Mouse (Mus musculus) neural tube, embryonic 12.5 days (tissue): ENCODE measurements at regions not wholly inside any gene's neighbourhood (a gene's known extent, or its start where the extent isn't known, plus 50 kb on each side); places are given as distances from the start of the nearest gene placed in this dataset.

Experiments
- ATAC-seq: fragments of 200-750 bp; cut with Nextera tagmentation; 2 replicates; pipeline ENCODE4 v1.8.0; 2017; ENCODE audit warnings: low read depth, mild to moderate bottlenecking, moderate TSS enrichment, moderate library complexity; ENCODE audit not compliant: low FRiP score
- H3K27ac ChIP-seq: fragments of 300-500 bp; sonication (generic); 2 replicates; pipeline ENCODE4 v1.5.1; 2016
- H3K27me3 ChIP-seq: fragments of 300-500 bp; sonication (generic); replicated peaks from 2 replicates; pipeline ENCODE4 v1.6.1; 2016; ENCODE audit warnings: mild to moderate bottlenecking
- H3K36me3 ChIP-seq: fragments of 300-500 bp; sonication (generic); 2 replicates; pipeline ENCODE4 v1.6.1; 2016; ENCODE audit warnings: mild to moderate bottlenecking
- H3K4me1 ChIP-seq: fragments of 300-500 bp; sonication (generic); 2 replicates; pipeline ENCODE4 v1.6.1; 2016
- H3K4me2 ChIP-seq: fragments of 300-500 bp; sonication (generic); replicated peaks from 2 replicates; pipeline ENCODE4 v1.6.1; 2016; ENCODE audit warnings: mild to moderate bottlenecking
- H3K4me3 ChIP-seq: fragments of 300-500 bp; sonication (generic); 2 replicates; pipeline ENCODE4 v1.5.1; 2016
- H3K9ac ChIP-seq: fragments of 300-500 bp; sonication (generic); 2 replicates; pipeline ENCODE4 v1.6.1; 2016; ENCODE audit warnings: mild to moderate bottlenecking
- H3K9me3 ChIP-seq: fragments of 300-500 bp; sonication (generic); 2 replicates; pipeline ENCODE4 v1.6.1; 2016; ENCODE audit warnings: mild to moderate bottlenecking
- WGBS: fragments of 180-500 bp; shearing (Covaris S2); methylation state at CpG from one replicate; pipeline ENCODE4 v1.1.7; 2016; 5-methylcytosine and 5-hydroxymethylcytosine counted together

- Histone ChIP-seq H3K4me1 (peaks cover under 1% of the 10 kb centered on the region), H3K4me2 (no peak overlapping the region), H3K27me3 (no peaks in the 10 kb centered on the region), H3K9ac (no peak overlapping the region), H3K4me3 (no peak overlapping the region), H3K9me3 (no peaks in the 10 kb centered on the region), H3K36me3 (no peaks in the 10 kb centered on the region), H3K27ac (no peak overlapping the region)
- no peak for ATAC-seq
- WGBS = 92% methylated on average over 2 of the region's 2 CpGs
Observed at GRCm38 (mm10) chr6:54754810-54755209, 61.9 kb upstream of the Znrf2 start.

GRCm38 (mm10) chr6:54757511-54757911 is 59.2 kb upstream of the Znrf2 start:
- 62% methylated on average over 5 of the region's 5 CpGs for WGBS
- ATAC-seq = no peak
- H3K4me2 ChIP-seq = no peak overlapping the region
- H3K27me3 ChIP-seq = 0 out of 2 replicates have a peak, but pooled peaks cover 4% of the 10 kb centered on the region
- H3K9me3 ChIP-seq = no peaks in the 10 kb centered on the region
- no peak overlapping the region for H3K27ac ChIP-seq
- no peak overlapping the region for H3K4me3 ChIP-seq
- H3K9ac ChIP-seq = no peak overlapping the region
- H3K36me3 ChIP-seq = no peaks in the 10 kb centered on the region
- peaks cover 10% of the 10 kb centered on the region for H3K4me1 ChIP-seq

- no peaks in the 10 kb centered on the region for H3K9me3 ChIP-seq
- H3K27ac ChIP-seq = no peak overlapping the region
- peaks cover 10% of the 10 kb centered on the region for H3K4me1 ChIP-seq
- 19% methylated on average over 2 of the region's 2 CpGs for WGBS
- ATAC-seq = no peak
- no peak overlapping the region for H3K4me3 ChIP-seq
- H3K4me2 ChIP-seq = no peak overlapping the region
- 0 out of 2 replicates have a peak, but pooled peaks cover 4% of the 10 kb centered on the region for H3K27me3 ChIP-seq
- H3K36me3 ChIP-seq = no peaks in the 10 kb centered on the region
- H3K9ac ChIP-seq = no peak overlapping the region
Observed at GRCm38 (mm10) chr6:54758112-54758511, 58.6 kb upstream of the Znrf2 start.

- H3K27ac ChIP-seq = no peak overlapping the region
- H3K4me1 ChIP-seq = peaks cover 10% of the 10 kb centered on the region
- H3K4me2 ChIP-seq = no peak overlapping the region
- H3K9me3 ChIP-seq = no peaks in the 10 kb centered on the region
- H3K27me3 ChIP-seq = 0 out of 2 replicates have a peak, but pooled peaks cover 4% of the 10 kb centered on the region
- 59% methylated on average over 8 of the region's 8 CpGs for WGBS
- no peak overlapping the region for H3K4me3 ChIP-seq
- no peak for ATAC-seq
- H3K9ac ChIP-seq = no peak overlapping the region
- no peaks in the 10 kb centered on the region for H3K36me3 ChIP-seq
Observed at GRCm38 (mm10) chr6:54759263-54759662, 57.5 kb upstream of the Znrf2 start.

GRCm38 (mm10) chr6:54759942-54760498 is 56.7 kb upstream of the Znrf2 start:
- H3K9me3 ChIP-seq = no peaks in the 10 kb centered on the region
- no peak overlapping the region for H3K4me3 ChIP-seq
- H3K4me2 ChIP-seq = peak overlapping the region; percentile 44
- 2% methylated on average over 11 of the region's 11 CpGs for WGBS
- peaks cover 10% of the 10 kb centered on the region for H3K4me1 ChIP-seq
- H3K36me3 ChIP-seq = no peaks in the 10 kb centered on the region
- H3K27ac ChIP-seq = no peak overlapping the region
- 0 out of 2 replicates have a peak, but pooled peaks cover 4% of the 10 kb centered on the region for H3K27me3 ChIP-seq
- H3K9ac ChIP-seq = no peak overlapping the region
- peak; percentile 68 for ATAC-seq

- Histone ChIP-seq H3K9ac (no peak overlapping the region), H3K27ac (no peak overlapping the region), H3K4me3 (no peak overlapping the region), H3K4me1 (peaks cover 10% of the 10 kb centered on the region), H3K36me3 (no peaks in the 10 kb centered on the region), H3K9me3 (no peaks in the 10 kb centered on the region), H3K4me2 (peak overlapping the region; percentile 44), H3K27me3 (0 out of 2 replicates have a peak, but pooled peaks cover 4% of the 10 kb centered on the region)
- 55% methylated on average over 2 of the region's 2 CpGs for WGBS
- no peak for ATAC-seq
Observed at GRCm38 (mm10) chr6:54760541-54760940, 56.2 kb upstream of the Znrf2 start.

- no peak overlapping the region for H3K27ac ChIP-seq
- 0 out of 2 replicates have a peak, but pooled peaks cover 4% of the 10 kb centered on the region for H3K27me3 ChIP-seq
- H3K4me2 ChIP-seq = no peak overlapping the region
- 82% methylated on average over 5 of the region's 5 CpGs for WGBS
- peaks cover 10% of the 10 kb centered on the region for H3K4me1 ChIP-seq
- ATAC-seq = no peak
- no peak overlapping the region for H3K9ac ChIP-seq
- no peaks in the 10 kb centered on the region for H3K9me3 ChIP-seq
- H3K36me3 ChIP-seq = no peaks in the 10 kb centered on the region
- H3K4me3 ChIP-seq = no peak overlapping the region
Observed at GRCm38 (mm10) chr6:54762021-54762420, 54.7 kb upstream of the Znrf2 start.

GRCm38 (mm10) chr6:54762499-54762898 is 54.2 kb upstream of the Znrf2 start:
- ATAC-seq = no peak
- no peak overlapping the region for H3K9ac ChIP-seq
- no peaks in the 10 kb centered on the region for H3K9me3 ChIP-seq
- no peak overlapping the region for H3K4me3 ChIP-seq
- peaks cover 10% of the 10 kb centered on the region for H3K4me1 ChIP-seq
- 52% methylated on average over 5 of the region's 5 CpGs for WGBS
- no peak overlapping the region for H3K27ac ChIP-seq
- 0 out of 2 replicates have a peak, but pooled peaks cover 4% of the 10 kb centered on the region for H3K27me3 ChIP-seq
- H3K36me3 ChIP-seq = no peaks in the 10 kb centered on the region
- no peak overlapping the region for H3K4me2 ChIP-seq

GRCm38 (mm10) chr6:54763669-54764068 is 53.0 kb upstream of the Znrf2 start:
- Histone ChIP-seq H3K36me3 (no peaks in the 10 kb centered on the region), H3K27me3 (0 out of 2 replicates have a peak, but pooled peaks cover 4% of the 10 kb centered on the region), H3K4me1 (peaks cover 10% of the 10 kb centered on the region), H3K9ac (no peak overlapping the region), H3K4me3 (no peak overlapping the region), H3K9me3 (no peaks in the 10 kb centered on the region), H3K4me2 (no peak overlapping the region), H3K27ac (no peak overlapping the region)
- WGBS = 84% methylated on average over 4 of the region's 4 CpGs
- no peak for ATAC-seq

GRCm38 (mm10) chr6:54765715-54766114 is 51.0 kb upstream of the Znrf2 start:
- ATAC-seq = no peak
- no peak overlapping the region for H3K27ac ChIP-seq
- no peaks in the 10 kb centered on the region for H3K36me3 ChIP-seq
- H3K4me1 ChIP-seq = peaks cover 2% of the 10 kb centered on the region; the same call in 1 of the 2 replicates
- no peaks in the 10 kb centered on the region for H3K9me3 ChIP-seq
- no peak overlapping the region for H3K4me2 ChIP-seq
- H3K9ac ChIP-seq = no peak overlapping the region
- 93% methylated on average over 2 of the region's 2 CpGs for WGBS
- H3K4me3 ChIP-seq = no peak overlapping the region
- H3K27me3 ChIP-seq = 0 out of 2 replicates have a peak, but pooled peaks cover 4% of the 10 kb centered on the region

- H3K9ac ChIP-seq = no peak overlapping the region
- ATAC-seq = no peak
- 88% methylated on average over 5 of the region's 5 CpGs for WGBS
Observed at GRCm38 (mm10) chr6:54766485-54767112, 50.1 kb upstream of the Znrf2 start.

More at GRCm38 (mm10) chr6:54766485-54767112, 50.1 kb upstream of the Znrf2 start:
- Histone ChIP-seq H3K9me3 (no peaks in the 10 kb centered on the region), H3K4me1 (no peaks in the 10 kb centered on the region), H3K36me3 (no peaks in the 10 kb centered on the region), H3K27me3 (0 out of 2 replicates have a peak, but pooled peaks cover 4% of the 10 kb centered on the region), H3K4me2 (no peak overlapping the region), H3K27ac (no peak overlapping the region), H3K4me3 (no peak overlapping the region)
